Mouse (Mus musculus) midbrain, postnatal 0 days (tissue): ENCODE measurements around the gene Farp1. TPM values are rescaled to one million over a fixed set of nuclear protein-coding genes. Genes with fewer than 3 reads are reported as not detected.

Source experiments
- ATAC-seq: fragments of 200-750 bp; cut with Nextera tagmentation; 2 replicates; pipeline ENCODE4 v1.8.0; 2017; ENCODE audit warnings: moderate number of reproducible peaks, mild to moderate bottlenecking, moderate TSS enrichment, moderate library complexity; ENCODE audit not compliant: low FRiP score
- DNase-seq: peaks from one replicate; pipeline ENCODE4 v3.0.0-alpha.2; 2015; ENCODE audit warnings: low spot score
- H3K27ac ChIP-seq: fragments of 300-500 bp; sonication (generic); 2 replicates; pipeline ENCODE4 v1.5.1; 2014; ENCODE audit warnings: low read depth, mild to moderate bottlenecking, low read length, mixed read lengths
- H3K27me3 ChIP-seq: fragments of 300-500 bp; sonication (generic); 2 replicates; pipeline ENCODE4 v1.6.1; 2014; ENCODE audit warnings: low read length, control low read depth, mixed read lengths; ENCODE audit not compliant: insufficient read depth
- H3K36me3 ChIP-seq: fragments of 300-500 bp; sonication (generic); 2 replicates; pipeline ENCODE4 v1.6.1; 2014; ENCODE audit warnings: low read length, control low read depth, mixed read lengths; ENCODE audit not compliant: insufficient read depth
- H3K4me1 ChIP-seq: fragments of 300-500 bp; sonication (generic); 2 replicates; pipeline ENCODE4 v1.6.1; 2014; ENCODE audit warnings: mild to moderate bottlenecking, control low read depth, antibody characterized with exemption, low read length, mixed read lengths; ENCODE audit not compliant: insufficient read depth
- H3K4me2 ChIP-seq: fragments of 300-500 bp; sonication (generic); 2 replicates; pipeline ENCODE4 v1.6.1; 2014; ENCODE audit warnings: low read depth, mild to moderate bottlenecking, low read length, mixed read lengths; ENCODE audit not compliant: poor library complexity, severe bottlenecking
- H3K4me3 ChIP-seq: fragments of 300-500 bp; sonication (generic); 2 replicates; pipeline ENCODE4 v1.5.1; 2014; ENCODE audit warnings: low read depth, mild to moderate bottlenecking, low read length, moderate library complexity
- H3K9ac ChIP-seq: fragments of 300-500 bp; sonication (generic); replicated peaks from 2 replicates; pipeline ENCODE4 v1.6.1; 2014; ENCODE audit warnings: mild to moderate bottlenecking, low read length, moderate library complexity, mixed read lengths; ENCODE audit not compliant: poor library complexity, severe bottlenecking
- H3K9me3 ChIP-seq: fragments of 300-500 bp; sonication (generic); 2 replicates; pipeline ENCODE4 v1.6.1; 2016; ENCODE audit warnings: low read length, control low read depth
- CTCF ChIP-seq: IDR thresholded peaks from 2 replicates; pipeline ENCODE4 v1.5.1; 2016; ENCODE audit warnings: antibody characterized with exemption, mild to moderate bottlenecking
- WGBS: fragments of 180-500 bp; shearing (Covaris S2); extraction: QIAGEN DNeasy Blood & Tissue Kit; methylation state at CpG from one replicate; pipeline ENCODE4 v1.1.7; 2014; 5-methylcytosine and 5-hydroxymethylcytosine counted together
- polyA plus RNA-seq: library from polyadenylated mRNA; unstranded; fragments of >200 nt; fragmentation: Nextera tagmentation; extraction: Ambion mirVana; gene quantifications from 2 replicates; pipeline ENCODE4 v1.2.1, GENCODE M21; 2015
- total RNA-seq: library from RNA; depleted of rRNA; stranded (reverse); fragments of >200 nt; gene quantifications from 2 replicates; pipeline ENCODE4 v1.2.3, GENCODE M21; 2014

Farp1 gene
- total and polyA plus RNA-seq, 2 experiments from 2014 or later = 41.8 to 113 TPM

DNA sequence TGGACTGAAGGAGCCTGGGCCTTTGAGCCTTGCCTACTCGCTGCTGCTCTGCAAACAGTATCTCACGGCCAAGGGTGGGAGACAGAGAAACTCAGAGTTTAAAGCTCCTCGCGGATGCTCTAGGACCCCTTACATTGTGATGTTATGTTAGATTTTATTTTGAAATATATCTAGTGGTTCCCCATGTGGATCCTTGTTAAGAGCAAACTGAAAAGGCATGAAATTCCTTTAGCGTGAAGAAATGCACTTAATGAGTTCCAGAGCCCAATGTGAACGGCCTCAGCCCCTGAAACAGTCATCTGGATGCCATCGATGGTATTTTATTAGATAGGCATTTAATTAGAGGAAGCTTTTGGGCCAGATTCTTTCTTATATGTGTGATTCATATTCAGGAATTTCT is 212.3 kb downstream of the Farp1 start:
- H3K4me2 ChIP-seq = no peak overlapping the region
- no peak overlapping the region for H3K9ac ChIP-seq
- WGBS = 55% methylated on average over 7 of the region's 7 CpGs
- H3K27ac ChIP-seq = no peak overlapping the region
- no peaks in the 10 kb centered on the region for H3K4me1 ChIP-seq
- no peak for DNase-seq
- H3K27me3 ChIP-seq = no peaks in the 10 kb centered on the region
- no peak overlapping the region for H3K4me3 ChIP-seq
- no peak for TF ChIP-seq CTCF
- ATAC-seq = no peak
- peaks cover 28% of the 10 kb centered on the region for H3K36me3 ChIP-seq
- H3K9me3 ChIP-seq = no peaks in the 10 kb centered on the region

DNA sequence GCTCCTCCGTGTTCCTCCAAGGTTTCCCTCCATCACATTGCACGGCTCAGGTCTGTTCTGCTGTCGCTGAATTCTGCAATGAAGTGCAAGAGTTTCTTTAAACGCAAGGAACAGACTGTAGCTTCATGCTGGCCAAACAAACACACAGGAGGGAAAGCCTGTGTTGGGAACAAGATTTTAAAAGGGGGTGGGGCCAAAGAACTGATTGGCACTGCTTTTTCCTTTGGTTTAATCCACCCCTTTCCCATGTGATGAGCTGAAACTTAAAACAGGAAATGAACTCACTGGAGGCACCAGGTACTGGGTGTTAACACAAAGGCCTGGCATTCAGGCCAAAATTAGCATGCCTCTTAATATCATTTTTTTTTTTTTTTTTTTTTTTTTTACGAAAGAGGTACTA is 213.3 kb downstream of the Farp1 start:
- ATAC-seq (no peak), DNase-seq (no peak)
- Histone ChIP-seq H3K36me3 (peaks cover 27% of the 10 kb centered on the region), H3K4me2 (no peak overlapping the region), H3K27ac (no peak overlapping the region), H3K9ac (no peak overlapping the region), H3K4me1 (no peaks in the 10 kb centered on the region), H3K4me3 (no peak overlapping the region), H3K27me3 (no peaks in the 10 kb centered on the region), H3K9me3 (no peaks in the 10 kb centered on the region)
- 80% methylated on average over 5 of the region's 5 CpGs for WGBS
- TF ChIP-seq CTCF = no peak

DNA sequence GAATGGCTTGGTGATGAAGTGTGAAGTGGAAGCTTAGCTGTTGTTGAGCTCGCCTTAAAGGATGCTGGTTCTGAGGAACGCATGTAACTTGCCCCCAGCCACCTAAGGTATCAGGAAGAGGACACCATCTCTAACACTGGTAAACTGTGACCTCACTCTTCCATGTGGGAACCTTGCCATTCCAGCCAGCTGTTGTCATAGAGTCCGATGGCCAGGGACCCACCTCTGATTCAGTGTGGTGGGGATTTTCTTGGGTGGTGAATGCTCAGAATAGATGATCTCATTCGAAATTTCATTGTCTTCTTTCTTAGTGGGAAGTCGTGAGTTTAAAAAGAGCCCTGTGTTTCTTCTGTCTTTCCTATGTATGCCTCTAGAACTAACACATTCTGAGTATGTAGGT is 216.1 kb downstream of the Farp1 start:
- Histone ChIP-seq H3K4me3 (no peak overlapping the region), H3K4me2 (no peak overlapping the region), H3K27me3 (no peaks in the 10 kb centered on the region), H3K9me3 (no peaks in the 10 kb centered on the region), H3K27ac (no peak overlapping the region), H3K36me3 (peaks cover 15% of the 10 kb centered on the region), H3K4me1 (no peaks in the 10 kb centered on the region), H3K9ac (no peak overlapping the region)
- 68% methylated on average over 5 of the region's 5 CpGs for WGBS
- TF ChIP-seq CTCF = no peak
- no peak for DNase-seq
- no peak for ATAC-seq

DNA sequence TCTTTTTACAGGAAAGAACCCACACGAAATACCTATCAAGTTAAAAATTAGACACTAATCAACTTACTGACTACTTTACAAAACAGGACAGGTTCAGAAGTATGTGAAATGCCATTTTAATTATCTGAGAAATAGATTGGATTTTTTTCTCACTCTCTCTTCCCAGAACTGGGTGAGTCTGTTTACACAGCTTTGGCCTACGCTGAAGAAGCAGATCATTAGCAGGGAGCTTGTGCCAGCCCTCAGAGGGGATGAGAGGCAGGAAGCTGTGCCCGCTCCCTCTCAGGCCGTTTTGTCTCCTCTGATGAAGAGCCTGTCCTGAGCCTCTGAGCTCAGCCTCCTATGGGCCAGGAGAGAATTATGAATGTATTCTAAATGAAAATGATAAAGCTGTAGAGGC is 216.7 kb downstream of the Farp1 start:
- no peak for TF ChIP-seq CTCF
- H3K4me1 ChIP-seq = no peaks in the 10 kb centered on the region
- ATAC-seq (no peak), DNase-seq (no peak)
- no peak overlapping the region for H3K4me2 ChIP-seq
- peaks cover 18% of the 10 kb centered on the region for H3K36me3 ChIP-seq
- H3K27ac ChIP-seq = no peak overlapping the region
- H3K27me3 ChIP-seq = no peaks in the 10 kb centered on the region
- no peaks in the 10 kb centered on the region for H3K9me3 ChIP-seq
- no peak overlapping the region for H3K4me3 ChIP-seq
- 62% methylated on average over 4 of the region's 4 CpGs for WGBS
- H3K9ac ChIP-seq = no peak overlapping the region

DNA sequence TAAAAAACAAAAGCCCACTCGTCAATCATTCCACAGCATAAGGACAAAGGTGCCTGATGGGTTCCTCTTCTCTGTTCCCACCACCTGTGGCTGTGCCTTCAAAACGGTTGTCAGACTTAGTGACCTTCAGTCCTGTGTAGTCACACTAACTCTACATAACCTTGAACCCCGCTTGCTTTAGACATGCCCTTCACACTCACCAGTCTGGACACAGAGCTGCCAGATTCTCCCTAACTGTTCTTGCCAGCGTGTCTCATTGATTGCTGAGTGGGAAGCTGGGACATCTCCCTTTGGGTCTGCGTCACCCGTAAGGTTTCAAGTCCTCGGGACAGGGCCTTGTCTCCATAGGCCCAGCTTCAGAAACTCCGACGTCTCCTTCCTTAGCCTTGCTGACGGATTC is 217.5 kb downstream of the Farp1 start:
- Histone ChIP-seq H3K9me3 (no peaks in the 10 kb centered on the region), H3K27me3 (no peaks in the 10 kb centered on the region), H3K4me2 (no peak overlapping the region), H3K27ac (no peak overlapping the region), H3K9ac (no peak overlapping the region), H3K36me3 (peaks cover 19% of the 10 kb centered on the region), H3K4me3 (no peak overlapping the region), H3K4me1 (no peaks in the 10 kb centered on the region)
- DNase-seq (no peak), ATAC-seq (no peak)
- no peak for TF ChIP-seq CTCF
- WGBS = 94% methylated on average over 10 of the region's 10 CpGs

DNA sequence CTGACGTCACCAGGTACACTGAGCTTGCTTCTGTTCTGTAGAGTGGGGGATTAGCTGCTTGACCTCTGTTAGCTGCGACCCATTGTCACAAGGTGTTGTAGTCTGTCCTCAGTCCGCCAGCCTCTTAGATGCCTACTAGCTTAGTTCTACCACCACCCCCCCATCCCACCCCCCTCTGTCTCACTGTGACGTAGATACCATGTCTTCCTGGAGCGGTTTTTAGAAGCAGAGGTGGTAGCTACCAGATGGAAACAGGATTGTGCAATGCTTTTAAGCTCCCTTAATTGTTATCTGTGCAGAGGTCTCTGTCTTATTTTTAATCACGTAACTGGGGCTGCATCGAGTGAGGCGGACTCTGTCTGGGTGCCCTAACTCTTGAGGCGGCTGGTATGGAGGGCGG is 219.9 kb downstream of the Farp1 start:
- H3K9me3 ChIP-seq = no peaks in the 10 kb centered on the region
- H3K4me2 ChIP-seq = no peak overlapping the region
- ATAC-seq (no peak), DNase-seq (no peak)
- peaks cover 19% of the 10 kb centered on the region for H3K36me3 ChIP-seq
- no peaks in the 10 kb centered on the region for H3K4me1 ChIP-seq
- H3K27ac ChIP-seq = no peak overlapping the region
- H3K9ac ChIP-seq = no peak overlapping the region
- no peak for TF ChIP-seq CTCF
- WGBS = 87% methylated on average over 10 of the region's 10 CpGs
- no peak overlapping the region for H3K4me3 ChIP-seq
- H3K27me3 ChIP-seq = no peaks in the 10 kb centered on the region
